Mouse (Mus musculus) bone marrow macrophage, adult 2 months (primary cell): ENCODE measurements around the gene Fbxl5.

ENCODE experiments used
- CTCF ChIP-seq: IDR thresholded peaks from 2 replicates; pipeline ENCODE4 v1.5.1; 2012; ENCODE audit warnings: low read depth, mild to moderate bottlenecking, low read length, moderate library complexity
- POLR2A ChIP-seq: IDR thresholded peaks from 2 replicates; pipeline ENCODE4 v1.6.1; 2012; ENCODE audit warnings: mild to moderate bottlenecking, low read depth, low read length, borderline replicate concordance

DNA sequence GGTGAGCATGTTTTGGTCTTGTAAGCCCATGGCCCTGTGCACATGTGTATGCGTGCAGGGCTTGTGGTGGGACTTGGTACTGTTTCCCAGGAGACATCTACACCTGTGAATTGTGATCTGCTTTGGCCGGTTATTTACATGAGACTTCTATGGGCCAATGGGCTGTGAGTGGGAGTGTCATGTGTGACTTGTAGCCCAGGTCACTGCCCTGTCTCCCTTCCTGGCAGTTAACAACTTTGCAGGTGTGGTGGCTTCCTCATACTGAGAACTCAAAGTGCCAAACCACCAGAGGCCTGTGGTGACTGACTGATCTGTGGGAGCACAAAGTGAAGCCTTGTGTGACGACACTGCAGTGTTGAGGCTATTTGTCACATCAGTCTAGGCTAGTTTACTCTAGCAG lies 3.1 kb upstream of the Fbxl5 start:
- TF ChIP-seq CTCF (no peak), POLR2A (no peak)
